Mouse (Mus musculus) lung, adult 2 months (tissue): ENCODE results near the gene Gm6034.
"Not testable (repeated sequence)": the region's sequence is repeated elsewhere in the genome, so short reads cannot be mapped to it uniquely, and the experiment has no call there.

Experiments
- CTCF ChIP-seq: fragments of 200-500 bp; IDR thresholded peaks from 2 replicates; pipeline ENCODE4 v1.5.1; 2011; ENCODE audit warnings: mild to moderate bottlenecking, low read length, control low read depth; ENCODE audit not compliant: insufficient read depth
- POLR2A ChIP-seq: fragments of 200-500 bp; IDR thresholded peaks from 2 replicates; pipeline ENCODE4 v1.6.1; 2011; ENCODE audit warnings: low read depth, mild to moderate bottlenecking, control low read depth, low read length, borderline replicate concordance; ENCODE audit errors: extremely low read depth

GRCm38 (mm10) chr17:36004409-36004808 lies 38.4 kb upstream of the Gm6034 start:
- not testable (repeated sequence) for TF ChIP-seq POLR2A, CTCF
